Mouse (Mus musculus): ENCODE results near the gene Sgip1.

DNA sequence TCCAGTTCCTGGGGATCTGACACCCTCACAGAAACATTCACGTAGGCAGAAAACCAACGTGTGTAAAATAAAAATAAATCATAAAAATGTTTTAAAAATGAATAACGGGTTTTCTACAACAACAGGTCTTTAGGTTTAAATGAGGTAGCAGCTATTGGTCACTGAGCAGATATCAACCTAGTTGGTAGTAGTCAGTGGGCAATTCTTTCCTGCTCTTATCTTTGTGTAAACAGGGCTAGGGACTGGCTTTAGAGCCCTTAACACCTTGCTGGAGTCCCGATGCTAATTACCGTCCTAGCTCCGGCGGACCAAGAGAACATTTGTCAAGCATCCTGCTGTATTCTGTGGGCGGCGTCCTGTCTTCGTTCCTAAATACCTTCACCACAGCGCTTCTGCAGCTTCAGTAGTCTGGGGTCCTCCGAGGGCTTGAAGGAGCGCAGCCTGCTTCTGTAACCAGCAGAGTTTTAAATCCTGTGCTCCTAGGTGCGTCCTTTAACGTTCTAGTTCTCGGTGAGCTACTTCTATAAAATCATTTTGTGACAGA is 236.8 kb downstream of the Sgip1 start:
- TF ChIP-seq CTCF (IDR thresholded peaks at IDR 0.05; ENCODE audit: insufficient read depth, low read length), result no peak
- TF ChIP-seq POLR2A (IDR thresholded peaks at IDR 0.05; ENCODE audit: borderline replicate concordance, extremely low read depth, low read depth, low read length), result no peak
